Mouse (Mus musculus): ENCODE measurements around the gene Kcna10. TPM values are rescaled to one million over a fixed set of nuclear protein-coding genes. Genes with fewer than 3 reads are reported as not detected.

Gene Kcna10
- polyA plus RNA-seq, 1 experiment from 2014 or later: not detected

- no peak overlapping the region for H3K4me3 ChIP-seq (ENCODE audit: low read depth, low read length)
- H3K4me2 ChIP-seq: no peak overlapping the region
- H3K9me3 ChIP-seq (ENCODE audit: low read depth, low read length): no peaks in the 10 kb centered on the region
- H3K27ac ChIP-seq (ENCODE audit: low read depth): no peak overlapping the region
- ATAC-seq (ENCODE audit: insufficient read depth) (peak; percentile 70), DNase-seq (peak; percentile 51)
- H3K36me3 ChIP-seq (ENCODE audit: insufficient read depth): no peaks in the 10 kb centered on the region
- H3K9ac ChIP-seq: no peak overlapping the region
- H3K4me1 ChIP-seq (ENCODE audit: insufficient read depth): no peaks in the 10 kb centered on the region
- 20% methylated on average over 5 of the region's 5 CpGs for WGBS
- no peaks in the 10 kb centered on the region for H3K27me3 ChIP-seq (ENCODE audit: insufficient read depth, low read length)
- no peak for TF ChIP-seq CTCF (IDR thresholded peaks at IDR 0.05; ENCODE audit: low read depth)
These were observed 47.0 kb downstream of the Kcna10 start for GRCm38 (mm10) chr3:107229822-107230221.

GRCm38 (mm10) chr3:107230527-107230926 is 47.7 kb downstream of the Kcna10 start, which contains the start of gene A630076J17Rik:
A630076J17Rik (plus strand) TSS chr3:107230614.
- no peak for ATAC-seq (ENCODE audit: insufficient read depth)
- WGBS: 13% methylated on average over 1 of the region's 1 CpGs
- H3K27ac ChIP-seq (ENCODE audit: low read depth): no peak within 1 kb of the TSS

GRCm38 (mm10) chr3:107231202-107231601 is 48.3 kb downstream of the Kcna10 start:
- Histone ChIP-seq H3K27ac (ENCODE audit: low read depth) (no peak overlapping the region), H3K27me3 (ENCODE audit: insufficient read depth, low read length) (no peaks in the 10 kb centered on the region), H3K4me2 (no peak overlapping the region), H3K4me3 (ENCODE audit: low read depth, low read length) (no peak overlapping the region), H3K36me3 (ENCODE audit: insufficient read depth) (no peaks in the 10 kb centered on the region), H3K9ac (no peak overlapping the region), H3K4me1 (ENCODE audit: insufficient read depth) (no peaks in the 10 kb centered on the region), H3K9me3 (ENCODE audit: low read depth, low read length) (no peaks in the 10 kb centered on the region)
- ATAC-seq (ENCODE audit: insufficient read depth): no peak
- DNase-seq: no peak
- TF ChIP-seq CTCF (IDR thresholded peaks at IDR 0.05; ENCODE audit: low read depth): no peak
- 60% methylated on average over 4 of the region's 4 CpGs for WGBS

More at GRCm38 (mm10) chr3:107230527-107230926, 47.7 kb downstream of the Kcna10 start, which contains the start of gene A630076J17Rik:
- no peak for DNase-seq
- Histone ChIP-seq H3K4me3 (ENCODE audit: low read depth, low read length) (no peak within 1 kb of the TSS), H3K9ac (no peak within 1 kb of the TSS), H3K27me3 (ENCODE audit: insufficient read depth, low read length) (no peaks in the 10 kb centered on the region), H3K4me1 (ENCODE audit: insufficient read depth) (no peaks in the 10 kb centered on the region), H3K36me3 (ENCODE audit: insufficient read depth) (no peaks in the 10 kb centered on the region), H3K9me3 (ENCODE audit: low read depth, low read length) (no peaks in the 10 kb centered on the region), H3K4me2 (no peak within 1 kb of the TSS)
- no peak for TF ChIP-seq CTCF (IDR thresholded peaks at IDR 0.05; ENCODE audit: low read depth)

DNA sequence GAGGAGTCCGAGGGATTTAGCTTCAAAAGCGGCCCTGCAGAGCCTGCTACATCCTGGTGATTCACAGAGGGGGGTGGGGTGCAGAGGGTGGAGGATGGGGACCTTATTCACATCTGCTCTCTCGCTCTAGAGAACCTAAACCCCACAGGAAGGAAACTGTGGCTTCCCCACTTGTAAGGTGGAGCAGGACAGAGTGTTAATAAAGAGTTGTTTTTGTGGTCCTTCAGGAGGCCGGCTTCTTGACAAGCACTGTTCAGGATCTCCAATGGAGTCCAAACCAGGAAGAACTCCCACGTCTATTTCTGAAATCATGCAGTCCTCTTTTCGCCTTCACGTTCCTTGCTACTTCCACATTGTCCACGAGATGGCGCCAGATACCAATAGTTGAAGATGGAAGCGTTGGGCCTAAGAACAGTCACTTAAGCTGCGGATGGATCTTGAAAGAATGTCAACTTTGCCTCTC is 50.5 kb downstream of the Kcna10 start:
- Histone ChIP-seq H3K4me2 (no peak overlapping the region), H3K36me3 (ENCODE audit: insufficient read depth) (no peaks in the 10 kb centered on the region), H3K4me3 (ENCODE audit: low read depth, low read length) (no peak overlapping the region), H3K9ac (no peak overlapping the region), H3K27me3 (ENCODE audit: insufficient read depth, low read length) (no peaks in the 10 kb centered on the region), H3K4me1 (ENCODE audit: insufficient read depth) (no peaks in the 10 kb centered on the region), H3K9me3 (ENCODE audit: low read depth, low read length) (no peaks in the 10 kb centered on the region), H3K27ac (ENCODE audit: low read depth) (no peak overlapping the region)
- peak; percentile 94 for DNase-seq
- TF ChIP-seq CTCF (IDR thresholded peaks at IDR 0.05; ENCODE audit: low read depth): peak; percentile 94
- peak; percentile 19; the same call in 1 of the 2 replicates for ATAC-seq (ENCODE audit: insufficient read depth)
- WGBS: 7% methylated on average over 11 of the region's 11 CpGs

GRCm38 (mm10) chr3:107233945-107234344 is 51.1 kb downstream of the Kcna10 start:
- no peak overlapping the region for H3K9ac ChIP-seq
- ATAC-seq (ENCODE audit: insufficient read depth) (0 out of 2 replicates have a peak, but pooled peaks have one; percentile 14), DNase-seq (no peak)
- no peak overlapping the region for H3K4me3 ChIP-seq (ENCODE audit: low read depth, low read length)
- WGBS: 32% methylated on average over 2 of the region's 2 CpGs
- H3K36me3 ChIP-seq (ENCODE audit: insufficient read depth): no peaks in the 10 kb centered on the region
- no peaks in the 10 kb centered on the region for H3K27me3 ChIP-seq (ENCODE audit: insufficient read depth, low read length)
- H3K4me2 ChIP-seq: no peak overlapping the region
- TF ChIP-seq CTCF (IDR thresholded peaks at IDR 0.05; ENCODE audit: low read depth): no peak
- no peak overlapping the region for H3K27ac ChIP-seq (ENCODE audit: low read depth)
- no peaks in the 10 kb centered on the region for H3K4me1 ChIP-seq (ENCODE audit: insufficient read depth)
- H3K9me3 ChIP-seq (ENCODE audit: low read depth, low read length): no peaks in the 10 kb centered on the region

DNA sequence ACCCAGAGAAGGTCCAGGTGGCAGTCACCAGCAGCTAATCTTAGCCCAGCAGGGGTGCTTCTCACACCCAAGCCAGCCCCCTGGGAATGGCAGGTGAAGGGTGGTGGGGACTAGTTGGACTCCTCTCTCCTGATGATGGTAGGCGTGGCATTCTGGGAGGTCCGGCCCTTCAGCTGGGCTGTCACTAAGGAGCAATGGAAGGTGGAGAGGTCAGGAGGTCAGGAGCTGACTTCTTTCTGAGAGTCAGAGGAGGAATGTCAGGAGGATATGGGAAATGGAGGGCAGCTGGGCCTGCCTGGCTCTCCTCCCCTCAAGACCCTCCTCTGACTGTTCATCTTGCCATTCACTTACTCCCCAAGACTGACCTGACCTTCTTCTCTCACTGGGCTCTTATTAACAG is 55.2 kb downstream of the Kcna10 start:
- no peak for DNase-seq
- no peaks in the 10 kb centered on the region for H3K36me3 ChIP-seq (ENCODE audit: insufficient read depth)
- H3K4me2 ChIP-seq: no peak overlapping the region
- WGBS: 37% methylated on average over 2 of the region's 2 CpGs
- H3K27ac ChIP-seq (ENCODE audit: low read depth): no peak overlapping the region
- H3K4me3 ChIP-seq (ENCODE audit: low read depth, low read length): no peak overlapping the region
- no peaks in the 10 kb centered on the region for H3K4me1 ChIP-seq (ENCODE audit: insufficient read depth)
- no peak for ATAC-seq (ENCODE audit: insufficient read depth)
- H3K27me3 ChIP-seq (ENCODE audit: insufficient read depth, low read length): no peaks in the 10 kb centered on the region
- TF ChIP-seq CTCF (IDR thresholded peaks at IDR 0.05; ENCODE audit: low read depth): no peak
- H3K9me3 ChIP-seq (ENCODE audit: low read depth, low read length): no peaks in the 10 kb centered on the region
- H3K9ac ChIP-seq: no peak overlapping the region

DNA sequence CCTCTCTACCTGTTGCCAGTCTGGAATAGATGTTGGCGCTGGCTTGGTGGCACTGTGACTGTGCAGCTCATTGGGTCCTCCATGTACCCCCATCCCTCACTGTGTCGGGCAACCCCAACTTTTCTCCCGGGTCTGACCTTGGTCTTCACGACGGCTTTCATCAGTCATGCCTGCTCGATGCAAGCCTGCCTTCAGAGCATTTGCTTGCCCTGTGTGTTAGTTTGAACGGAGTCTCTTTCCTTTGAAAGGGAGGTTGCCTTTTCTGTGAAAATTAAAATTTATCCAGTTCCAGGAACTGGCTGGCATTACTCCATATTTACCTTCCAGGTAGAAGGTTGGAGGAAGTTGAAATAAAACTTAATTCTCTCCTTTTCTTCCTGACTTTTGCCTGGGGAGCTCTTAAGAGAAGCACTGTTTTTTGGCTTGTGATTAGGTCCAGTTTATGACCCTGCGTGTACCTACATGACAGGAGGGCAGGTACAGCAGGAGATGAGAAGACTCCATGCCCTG is 55.7 kb downstream of the Kcna10 start:
- TF ChIP-seq CTCF (IDR thresholded peaks at IDR 0.05; ENCODE audit: low read depth): no peak
- no peaks in the 10 kb centered on the region for H3K9me3 ChIP-seq (ENCODE audit: low read depth, low read length)
- no peak overlapping the region for H3K27ac ChIP-seq (ENCODE audit: low read depth)
- WGBS: 76% methylated on average over 8 of the region's 8 CpGs
- H3K9ac ChIP-seq: no peak overlapping the region
- no peak for ATAC-seq (ENCODE audit: insufficient read depth)
- no peaks in the 10 kb centered on the region for H3K36me3 ChIP-seq (ENCODE audit: insufficient read depth)
- no peaks in the 10 kb centered on the region for H3K4me1 ChIP-seq (ENCODE audit: insufficient read depth)
- H3K4me2 ChIP-seq: no peak overlapping the region
- no peaks in the 10 kb centered on the region for H3K27me3 ChIP-seq (ENCODE audit: insufficient read depth, low read length)
- no peak for DNase-seq
- H3K4me3 ChIP-seq (ENCODE audit: low read depth, low read length): no peak overlapping the region

Measured in lung, embryonic 14.5 days (tissue).